Mouse (Mus musculus): ENCODE measurements around the gene Itprid2.

Itprid2 gene

GRCm38 (mm10) chr2:79715925-79716324 lies 80.8 kb downstream of the Itprid2 start:
- no peak for DNase-seq

GRCm38 (mm10) chr2:79717846-79718245 lies 82.7 kb downstream of the Itprid2 start:
- no peak for DNase-seq

- DNase-seq: no peak
These were observed 87.3 kb downstream of the Itprid2 start for GRCm38 (mm10) chr2:79722415-79722814.

All from lung, adult 18-20 months (tissue).